Mouse (Mus musculus) layer of hippocampus, adult 2 months (tissue): ENCODE measurements around the gene Cdh12. TPM values are rescaled to one million over a fixed set of nuclear protein-coding genes. Genes with fewer than 3 reads are reported as not detected.
A peak's percentile ranks its signal among the peaks of the same experiment; 100 is the strongest.
"Not testable (repeated sequence)": the region's sequence is repeated elsewhere in the genome, so short reads cannot be mapped to it uniquely, and the experiment has no call there.

Experiments
- DNase-seq, 2 experiments: peaks; one replicate each; pipeline ENCODE4 v3.0.0; 2022; ENCODE audit warnings: low spot score in 2 of 2
- H3K27ac ChIP-seq: fragments of 200-600 bp; 2 replicates; pipeline ENCODE4 v1.8.1; 2022
- H3K4me3 ChIP-seq: fragments of 200-600 bp; 2 replicates; pipeline ENCODE4 v1.8.1; 2022; ENCODE audit warnings: mild to moderate bottlenecking
- CTCF ChIP-seq: fragments of 200-600 bp; conservative IDR thresholded peaks from 2 replicates; pipeline ENCODE4 v1.8.1; 2022; ENCODE audit warnings: antibody characterized with exemption, mild to moderate bottlenecking, moderate library complexity
- total RNA-seq, 2 experiments: library from RNA; stranded (reverse); gene quantifications; 2 replicates each; pipeline ENCODE4 v1.2.3; 2021

The Cdh12 gene
- total RNA-seq, 2 experiments from 2014 or later: 25.0 to 28.6 TPM

GRCm38 (mm10) chr15:21008969-21009368, 559.9 kb downstream of the Cdh12 start:
- no peak for TF ChIP-seq CTCF
- peak overlapping the region; percentile 14; the same call in 1 of the 2 replicates for H3K27ac ChIP-seq
- DNase-seq: no peak
- H3K4me3 ChIP-seq: no peak overlapping the region

GRCm38 (mm10) chr15:21063683-21064082, 614.6 kb downstream of the Cdh12 start:
- Histone ChIP-seq H3K27ac (no peak overlapping the region), H3K4me3 (no peak overlapping the region)
- no peak for TF ChIP-seq CTCF
- DNase-seq: no peak

GRCm38 (mm10) chr15:21069264-21069663, 620.2 kb downstream of the Cdh12 start:
- no peak for DNase-seq
- TF ChIP-seq CTCF: no peak
- Histone ChIP-seq H3K27ac (no peak overlapping the region), H3K4me3 (no peak overlapping the region)

- no peak for DNase-seq
- TF ChIP-seq CTCF: no peak
- Histone ChIP-seq H3K4me3 (no peak overlapping the region), H3K27ac (no peak overlapping the region)
These were observed 643.8 kb downstream of the Cdh12 start for GRCm38 (mm10) chr15:21092824-21093223.

- H3K27ac ChIP-seq: peak overlapping the region; percentile 11; the same call in 1 of the 2 replicates
- DNase-seq: peak in 1 of 2 experiments; percentile 22
- peak; percentile 71 for TF ChIP-seq CTCF
- H3K4me3 ChIP-seq: peak overlapping the region; percentile 49
These were observed 660.2 kb downstream of the Cdh12 start for GRCm38 (mm10) chr15:21109009-21109841.

GRCm38 (mm10) chr15:21109889-21110500, 660.9 kb downstream of the Cdh12 start:
- Histone ChIP-seq H3K27ac (peak overlapping the region; percentile 86), H3K4me3 (peak overlapping the region; percentile 62)
- DNase-seq: no peak
- no peak for TF ChIP-seq CTCF

- no peak for TF ChIP-seq CTCF
- Histone ChIP-seq H3K27ac (peak overlapping the region; percentile 86), H3K4me3 (peak overlapping the region; percentile 62)
- peak in 1 of 2 experiments; percentile 12 for DNase-seq
These were observed 662.0 kb downstream of the Cdh12 start for GRCm38 (mm10) chr15:21110874-21111603.

GRCm38 (mm10) chr15:21114775-21115174, 665.7 kb downstream of the Cdh12 start:
- H3K4me3 ChIP-seq, DNase-seq, H3K27ac ChIP-seq: not testable (repeated sequence)

- H3K27ac ChIP-seq: no peak overlapping the region
- no peak for DNase-seq
- H3K4me3 ChIP-seq: no peak overlapping the region
- TF ChIP-seq CTCF: no peak
These were observed 681.6 kb downstream of the Cdh12 start for GRCm38 (mm10) chr15:21130660-21131059.

GRCm38 (mm10) chr15:21132999-21133398, 683.9 kb downstream of the Cdh12 start:
- no peak for DNase-seq
- Histone ChIP-seq H3K27ac (no peak overlapping the region), H3K4me3 (no peak overlapping the region)
- no peak for TF ChIP-seq CTCF

- Histone ChIP-seq H3K4me3 (no peak overlapping the region), H3K27ac (no peak overlapping the region)
- no peak for DNase-seq
- no peak for TF ChIP-seq CTCF
These were observed 697.8 kb downstream of the Cdh12 start for GRCm38 (mm10) chr15:21146896-21147295.

- H3K4me3 ChIP-seq: no peak overlapping the region
- peak in 1 of 2 experiments; percentile 16 for DNase-seq
- H3K27ac ChIP-seq: no peak overlapping the region
- TF ChIP-seq CTCF: no peak
These were observed 704.5 kb downstream of the Cdh12 start for GRCm38 (mm10) chr15:21153602-21154001.

GRCm38 (mm10) chr15:21179727-21180126, 730.7 kb downstream of the Cdh12 start:
- TF ChIP-seq CTCF: no peak
- DNase-seq: peak; percentile 44 to 63
- Histone ChIP-seq H3K27ac (peak overlapping the region; percentile 91), H3K4me3 (peak overlapping the region; percentile 10; the same call in 1 of the 2 replicates)
